Mouse (Mus musculus) testis, adult 2 months (tissue): ENCODE results near the gene Cst6.

Experiments used
- CTCF ChIP-seq: fragments of 200-500 bp; IDR thresholded peaks from 2 replicates; pipeline ENCODE4 v1.5.1; 2012; ENCODE audit warnings: low read depth, mild to moderate bottlenecking, inconsistent platforms, low read length, moderate library complexity; ENCODE audit not compliant: control insufficient read depth, insufficient read depth, insufficient replicate concordance
- POLR2A ChIP-seq: fragments of 200-500 bp; IDR thresholded peaks from 2 replicates; pipeline ENCODE4 v1.6.1; 2012; ENCODE audit warnings: low read depth, mild to moderate bottlenecking, inconsistent platforms, low read length, moderate library complexity; ENCODE audit not compliant: control insufficient read depth

DNA sequence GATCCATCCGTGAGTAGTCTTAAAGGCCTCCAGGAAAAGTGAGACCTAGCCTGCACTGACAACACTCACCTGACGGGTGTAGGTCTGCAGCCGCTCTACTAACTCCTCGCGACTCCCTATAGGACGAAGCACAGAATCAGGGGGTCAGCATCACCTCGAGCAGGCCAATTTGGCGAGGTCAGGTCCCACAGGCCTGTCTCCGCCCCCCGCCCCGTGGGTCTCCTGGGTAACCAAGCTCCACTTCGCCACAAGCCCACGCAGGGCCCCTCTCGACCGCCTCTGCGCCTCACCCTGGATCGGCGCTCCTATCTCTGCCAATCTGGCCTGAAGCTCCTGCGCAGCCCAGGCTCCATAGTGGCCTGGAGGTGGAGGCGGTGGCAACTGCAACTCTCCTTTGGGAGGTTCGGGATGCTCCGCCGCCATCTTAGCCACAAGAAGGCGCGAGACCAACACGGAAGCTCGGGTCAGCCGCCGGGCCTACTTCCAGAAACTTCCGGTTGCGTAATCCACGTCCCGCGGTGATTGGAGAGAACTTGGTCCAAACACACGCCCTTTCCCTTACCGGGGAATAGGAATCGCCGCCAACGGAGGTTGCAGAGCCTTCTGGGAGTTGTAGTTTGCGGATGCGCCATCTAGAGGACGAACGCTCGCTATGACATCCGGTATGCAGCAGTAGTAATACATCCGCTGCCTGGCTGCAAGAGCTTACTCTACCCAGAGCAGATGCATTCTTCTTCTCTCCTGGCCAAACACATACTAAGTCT is 54.2 kb downstream of the Cst6 start, which contains the start of gene Sf3b2:
- TF ChIP-seq POLR2A: peak; percentile 85
- peak; percentile 71; the same call in 1 of the 2 replicates for TF ChIP-seq CTCF
